Mouse (Mus musculus): ENCODE results near the gene Zp1. TPM values are rescaled to one million over a fixed set of nuclear protein-coding genes. Genes with fewer than 3 reads are reported as not detected.

Gene Zp1
- polyA plus RNA-seq (2012; rRNA removed) = not detected in 2 replicates

- no peak for DNase-seq (ENCODE audit: low read depth)
These were observed at the start of gene Zp1 for GRCm38 (mm10) chr19:10920532-10920931. Gene Zp1 (minus strand): TSS chr19:10920632.

GRCm38 (mm10) chr19:10968578-10968977 lies 48.1 kb upstream of the Zp1 start:
- no peak for DNase-seq (ENCODE audit: low read depth)

GRCm38 (mm10) chr19:10965721-10966120 lies 45.3 kb upstream of the Zp1 start:
- DNase-seq (ENCODE audit: low read depth) = no peak

GRCm38 (mm10) chr19:10959978-10960346 lies 39.5 kb upstream of the Zp1 start:
- DNase-seq (ENCODE audit: low read depth) = no peak

GRCm38 (mm10) chr19:10959085-10959977 lies 38.9 kb upstream of the Zp1 start:
- peak; percentile 31 for DNase-seq (ENCODE audit: low read depth)

- no peak for DNase-seq (ENCODE audit: low read depth)
These were observed 31.8 kb upstream of the Zp1 start for GRCm38 (mm10) chr19:10952021-10952939.

GRCm38 (mm10) chr19:10949558-10949957 lies 29.1 kb upstream of the Zp1 start:
- DNase-seq (ENCODE audit: low read depth) = no peak

- DNase-seq (ENCODE audit: low read depth) = peak; percentile 83
These were observed 28.7 kb upstream of the Zp1 start, which contains the start of gene Ccdc86 for GRCm38 (mm10) chr19:10949112-10949511. Gene Ccdc86 (minus strand): TSS chr19:10949266.

- no peak for DNase-seq (ENCODE audit: low read depth)
These were observed 28.0 kb upstream of the Zp1 start for GRCm38 (mm10) chr19:10948416-10948815.

- no peak for DNase-seq (ENCODE audit: low read depth)
These were observed 26.8 kb upstream of the Zp1 start for GRCm38 (mm10) chr19:10947219-10947618.

GRCm38 (mm10) chr19:10946506-10946905 lies 26.1 kb upstream of the Zp1 start:
- DNase-seq (ENCODE audit: low read depth) = no peak

GRCm38 (mm10) chr19:10943955-10944354 lies 23.5 kb upstream of the Zp1 start:
- DNase-seq (ENCODE audit: low read depth) = no peak

GRCm38 (mm10) chr19:10940801-10941457 lies 20.5 kb upstream of the Zp1 start:
- no peak for DNase-seq (ENCODE audit: low read depth)

- peak; percentile 24 for DNase-seq (ENCODE audit: low read depth)
These were observed 19.8 kb upstream of the Zp1 start for GRCm38 (mm10) chr19:10940097-10940800.

GRCm38 (mm10) chr19:10938771-10939170 lies 18.3 kb upstream of the Zp1 start:
- no peak for DNase-seq (ENCODE audit: low read depth)

- no peak for DNase-seq (ENCODE audit: low read depth)
These were observed 16.7 kb upstream of the Zp1 start, which contains the start of gene Ptgdr2 for GRCm38 (mm10) chr19:10937110-10937563. Gene Ptgdr2 (plus strand): TSS chr19:10937160.

- DNase-seq (ENCODE audit: low read depth) = no peak
These were observed 15.6 kb upstream of the Zp1 start for GRCm38 (mm10) chr19:10936077-10936476.

- no peak for DNase-seq (ENCODE audit: low read depth)
These were observed 14.6 kb upstream of the Zp1 start for GRCm38 (mm10) chr19:10935029-10935428.

GRCm38 (mm10) chr19:10930641-10931040 lies 10.2 kb upstream of the Zp1 start:
- no peak for DNase-seq (ENCODE audit: low read depth)

GRCm38 (mm10) chr19:10926666-10927065 lies 6.2 kb upstream of the Zp1 start:
- DNase-seq (ENCODE audit: low read depth) = no peak

- no peak for DNase-seq (ENCODE audit: low read depth)
These were observed 5.7 kb upstream of the Zp1 start for GRCm38 (mm10) chr19:10926123-10926621.
